Mouse (Mus musculus) liver (tissue): ENCODE data around the gene 7420426K07Rik.
A peak's percentile ranks its signal among the peaks of the same experiment; 100 is the strongest.

Source experiments
- DNase-seq: peaks from one replicate; pipeline ENCODE4 v3.0.0-alpha.2; 2020; ENCODE audit warnings: mixed read lengths

7420426K07Rik gene

DNA sequence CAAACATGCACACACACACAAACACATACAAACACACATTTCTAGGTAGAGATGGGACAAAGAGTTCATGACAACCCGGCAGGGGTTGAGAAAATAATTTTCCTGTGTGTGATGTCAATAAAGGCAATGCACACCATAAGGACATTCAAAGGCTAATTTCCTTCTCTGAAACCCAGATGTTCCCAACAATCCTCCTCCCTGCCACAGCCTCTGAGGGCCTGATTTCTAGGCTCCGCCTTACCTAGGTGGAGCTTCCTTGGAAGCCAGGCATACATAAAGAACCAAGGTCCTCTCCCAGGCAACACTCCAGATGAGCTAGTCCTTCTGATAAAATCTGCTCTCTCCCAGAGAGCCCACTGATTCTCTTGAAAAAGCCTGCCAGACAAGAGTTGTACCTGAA is at the start of gene 7420426K07Rik:
TSS of gene 7420426K07Rik (plus strand) at position 301 of the 400 bp plus-strand sequence.
- no peak for DNase-seq

GRCm38 (mm10) chr9:98856210-98856609 is 46.7 kb upstream of the 7420426K07Rik start, which contains the start of gene Prr23a2:
Gene Prr23a2 (plus strand): TSS chr9:98856494.
- DNase-seq, result no peak

GRCm38 (mm10) chr9:98863463-98863862 is 39.5 kb upstream of the 7420426K07Rik start:
- no peak for DNase-seq

- DNase-seq, result no peak
These were observed 38.3 kb upstream of the 7420426K07Rik start, which contains the start of gene Prr23a3 for GRCm38 (mm10) chr9:98864571-98864970. Gene Prr23a3 (plus strand): TSS chr9:98864767.

DNA sequence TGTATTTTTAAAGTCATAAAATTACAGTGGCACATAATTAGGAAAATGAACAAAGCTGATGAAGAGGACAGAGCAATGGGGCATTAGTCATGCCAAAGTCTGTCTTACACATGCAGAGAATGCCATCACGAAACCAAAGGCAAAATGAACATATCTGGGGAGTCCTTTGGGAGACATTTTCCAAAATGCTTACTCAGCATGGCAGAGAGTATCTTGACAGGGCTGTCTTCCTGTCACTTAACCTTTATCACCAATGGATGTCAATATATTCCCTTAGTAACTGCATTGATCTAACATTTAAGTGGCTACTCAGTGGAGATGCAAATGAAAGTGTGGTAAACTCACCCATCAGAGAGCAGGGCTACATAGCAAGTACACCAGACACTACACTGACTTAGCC is 1.4 kb upstream of the 7420426K07Rik start:
- no peak for DNase-seq

DNA sequence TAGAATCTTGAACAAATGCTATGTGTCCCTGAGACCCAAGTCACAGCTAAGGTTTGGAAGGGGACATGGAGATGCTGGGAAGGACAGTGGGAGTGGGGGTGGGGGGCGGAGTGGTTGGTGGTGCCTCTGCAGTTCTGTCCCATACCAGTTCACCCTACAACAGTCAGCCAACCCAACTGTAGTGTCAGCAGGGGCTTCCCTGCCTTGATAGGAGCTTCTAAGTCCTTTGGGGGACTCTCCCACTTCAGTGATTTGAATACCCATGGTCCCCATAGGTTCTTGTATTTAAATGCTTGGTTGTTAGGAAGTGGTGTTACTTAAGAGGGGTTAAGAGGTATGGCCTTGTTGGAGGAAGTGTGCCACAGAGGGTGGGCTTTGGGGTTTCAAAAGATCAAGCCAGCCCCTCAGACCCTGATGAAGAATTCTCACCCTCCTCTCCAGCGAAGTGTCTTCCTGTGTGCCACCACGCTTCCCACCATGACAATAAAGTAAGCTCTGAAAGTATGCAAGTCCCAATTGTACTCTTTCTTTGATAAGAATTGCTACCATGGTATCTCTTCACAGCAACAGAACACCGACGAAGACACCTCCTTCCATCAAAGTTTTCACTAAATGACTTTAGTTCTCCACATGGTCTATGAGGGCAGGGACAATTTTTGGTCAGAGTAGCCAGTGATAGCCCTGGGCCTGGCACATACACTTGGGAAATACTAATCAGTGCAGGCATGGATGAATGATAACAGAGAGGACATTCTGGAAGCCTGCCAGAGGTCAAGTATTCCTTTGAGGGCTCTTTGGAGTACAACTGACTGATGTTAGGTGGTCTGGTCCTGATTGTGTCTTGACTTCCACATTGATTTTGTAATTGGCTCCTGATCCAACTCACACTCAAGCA is 18.0 kb downstream of the 7420426K07Rik start:
- DNase-seq, result no peak

DNA sequence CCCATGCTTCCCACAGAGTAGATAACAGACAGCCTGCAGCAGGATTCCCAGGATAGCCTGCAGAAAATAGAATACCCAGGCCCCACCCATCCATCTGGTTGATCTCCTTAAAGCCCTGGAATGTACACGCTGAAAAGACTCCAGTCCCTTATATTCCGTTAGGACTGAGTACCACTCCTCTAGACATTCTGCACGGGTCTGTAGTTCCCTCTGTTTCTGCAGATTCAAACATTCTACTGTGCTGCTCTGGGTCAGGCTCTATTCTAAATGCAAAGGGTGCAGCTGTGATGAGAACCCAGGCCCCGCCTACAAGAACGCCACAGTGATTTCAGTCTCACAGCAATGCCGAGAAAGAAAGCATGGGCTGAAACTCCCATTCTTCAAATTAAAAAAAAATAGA is 20.2 kb downstream of the 7420426K07Rik start:
- no peak for DNase-seq

DNA sequence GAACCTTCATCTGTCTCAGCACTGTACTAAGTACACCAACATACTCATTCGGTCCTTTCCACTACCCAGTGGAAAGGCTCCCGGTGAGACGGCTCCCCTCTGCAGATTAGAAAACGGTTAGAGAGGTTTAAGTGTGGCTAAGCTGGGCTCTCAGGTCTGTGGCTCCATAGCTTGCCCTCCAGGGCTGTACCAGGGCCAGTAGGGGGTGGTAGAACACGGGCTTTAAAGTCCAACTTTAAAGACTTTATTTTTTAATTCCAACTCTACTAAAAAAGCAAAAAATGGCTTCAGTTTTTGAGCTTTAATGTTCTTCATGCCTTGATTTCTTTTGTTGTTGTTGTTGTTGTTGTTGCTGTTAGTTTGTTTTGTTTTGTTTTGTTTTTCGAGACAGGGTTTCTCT is 21.3 kb downstream of the 7420426K07Rik start:
- no peak for DNase-seq

- DNase-seq, result peak; percentile 15
These were observed 26.6 kb downstream of the 7420426K07Rik start for GRCm38 (mm10) chr9:98929496-98929895.

DNA sequence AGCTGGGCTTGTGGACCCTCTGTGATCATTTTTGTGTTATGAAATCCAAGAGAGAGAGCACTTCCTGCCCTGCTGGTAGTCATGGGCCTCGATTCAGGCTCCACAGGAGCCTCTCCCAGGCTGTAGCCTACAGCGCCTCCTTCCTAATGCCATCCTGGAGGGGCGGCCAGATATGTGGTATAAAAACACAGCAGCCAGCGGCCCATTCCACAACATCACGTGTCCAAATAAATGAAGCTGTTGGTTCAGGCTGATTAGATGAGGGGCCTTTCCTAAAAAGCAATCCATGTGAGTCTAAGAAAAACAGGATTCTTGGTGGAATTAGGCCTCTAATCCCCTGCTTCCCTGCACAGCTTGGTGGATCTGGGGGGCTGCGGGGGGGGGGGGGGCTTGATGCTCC is 30.0 kb downstream of the 7420426K07Rik start:
- DNase-seq, result no peak

DNA sequence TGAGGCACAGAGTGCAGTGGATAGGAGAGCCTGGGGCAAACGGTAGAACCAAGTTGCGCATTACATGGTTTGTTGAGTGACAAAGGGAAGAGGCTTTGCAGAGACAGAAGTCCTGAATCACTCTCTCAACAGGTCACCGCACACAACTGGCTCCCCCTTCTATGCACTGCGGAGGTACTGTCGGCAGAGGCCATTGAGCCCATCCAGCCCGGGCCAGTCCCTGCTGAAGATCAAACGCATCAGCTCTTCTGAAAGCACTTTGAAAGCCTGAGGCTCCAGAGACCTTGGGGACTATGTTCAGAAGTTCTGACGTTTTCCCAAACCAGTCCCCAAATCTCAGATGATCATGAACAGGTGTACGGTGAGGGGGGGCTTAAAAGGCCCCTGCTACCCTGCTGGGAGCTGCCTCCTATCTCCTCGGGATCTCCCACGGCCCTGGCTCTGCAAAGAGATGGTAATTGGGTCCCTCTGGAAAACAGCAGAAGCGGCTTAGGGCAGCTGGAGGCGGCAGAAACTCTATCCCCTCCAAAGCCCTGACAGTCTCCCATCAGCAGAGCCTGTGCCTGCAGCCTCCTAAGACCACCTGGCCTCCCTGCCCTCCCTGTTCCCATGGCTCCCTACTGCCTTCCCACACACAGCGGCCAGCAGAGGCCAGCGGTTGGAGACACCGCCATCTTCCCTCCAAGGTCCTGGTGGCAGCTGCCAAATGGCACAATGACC is 32.4 kb downstream of the 7420426K07Rik start:
- no peak for DNase-seq

DNA sequence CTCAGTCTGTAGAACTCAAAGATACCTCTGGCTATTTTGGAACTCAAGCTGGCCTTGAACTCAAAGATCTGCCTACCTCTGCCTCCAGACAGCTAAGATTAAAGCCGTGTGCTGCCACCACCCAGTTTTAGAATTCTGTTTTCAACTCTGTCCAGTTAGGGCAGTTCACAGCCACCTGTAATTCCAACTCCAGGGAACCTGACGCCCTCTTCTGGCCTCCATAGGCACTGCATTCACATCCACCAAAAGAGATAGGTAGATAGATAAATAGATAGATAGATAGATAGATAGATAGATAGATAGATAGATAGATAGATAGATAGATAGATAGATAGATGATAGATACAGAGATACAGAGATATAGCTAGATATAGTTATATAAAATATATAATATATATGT is 36.4 kb downstream of the 7420426K07Rik start:
- DNase-seq, result no peak

- peak; percentile 7 for DNase-seq
These were observed 49.5 kb downstream of the 7420426K07Rik start for GRCm38 (mm10) chr9:98952171-98953050.

DNA sequence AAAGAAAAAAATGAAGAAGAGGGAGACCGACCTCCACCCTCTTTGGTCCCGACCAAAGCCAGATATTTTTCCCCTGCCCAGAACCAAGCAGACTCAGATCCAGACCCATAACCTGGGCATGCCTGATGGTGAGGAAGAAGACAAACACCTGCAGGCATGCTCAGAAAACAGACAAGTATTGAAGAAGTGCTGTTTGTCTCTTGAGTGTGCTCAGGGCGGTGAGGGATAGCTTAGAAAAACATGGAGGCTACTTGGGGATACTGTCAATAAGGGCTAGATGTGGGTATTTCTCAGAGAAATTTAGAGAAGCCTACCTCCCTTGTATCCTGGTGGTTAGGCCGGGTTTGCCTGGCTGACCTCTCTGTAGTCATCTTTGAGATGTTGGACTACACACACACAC is 50.4 kb downstream of the 7420426K07Rik start:
- DNase-seq, result no peak

GRCm38 (mm10) chr9:98953830-98954229 is 50.9 kb downstream of the 7420426K07Rik start:
- no peak for DNase-seq
